Comparison of ENCODE assay signal across 25 mouse cellular contexts in the genomic region with DNA sequence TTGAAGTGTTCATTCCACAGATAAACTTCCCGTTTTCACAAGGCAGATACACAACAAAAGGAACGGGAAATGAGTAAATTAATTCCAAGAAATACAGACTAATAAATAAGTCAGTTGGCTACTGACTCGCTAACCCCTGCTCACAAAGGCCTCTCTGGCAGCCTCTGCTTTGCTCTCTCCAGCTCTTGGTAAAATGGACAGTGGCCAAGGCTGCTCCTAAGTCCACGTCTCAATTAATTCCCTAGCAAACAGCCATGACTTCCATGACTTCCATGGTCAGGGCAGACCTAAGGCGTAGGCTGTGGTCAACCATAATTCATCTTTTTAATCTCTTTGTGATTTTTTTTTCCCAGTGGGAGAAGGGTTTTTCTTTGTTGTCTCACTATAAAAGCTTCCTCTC. TPM values are rescaled to one million over a fixed set of nuclear protein-coding genes. Genes with fewer than 3 reads are reported as not detected.
DNase-seq lines count a peak whose midpoint lies in the region; ATAC-seq and TF ChIP-seq lines count a peak whose summit lies in the region.
"Had no signal": no experiment of that assay in that cellular context is flagged by ENCODE, and none has a peak within 500 bp of the region (broad histone marks: within the 10 kb centered on the region; RNA-seq: fewer than 3 reads in every experiment).

No protein-coding gene starts in this region.

- no peak overlapping the region for H3K4me2 ChIP-seq in hindbrain, postnatal 0 days (ENCODE audit: low read depth, low read length)
- H3K4me2 ChIP-seq in hindbrain, embryonic 11.5 days (replicated peaks; ENCODE audit: low read depth, low read length): no peak overlapping the region
- H3K4me2 ChIP-seq in midbrain, postnatal 0 days (ENCODE audit: low read depth, low read length, poor library complexity, severe bottlenecking): no peak overlapping the region
- H3K4me2 ChIP-seq in midbrain, embryonic 16.5 days (ENCODE audit: low read length): no peak overlapping the region
- H3K4me2 ChIP-seq in myocyte (ENCODE audit: low read depth): peak overlapping the region; percentile 0
- H3K4me2 ChIP-seq: embryonic facial prominence, embryonic 12.5 days had no signal

- H3K9me3 ChIP-seq in hindbrain, postnatal 0 days (ENCODE audit: low read length): no peaks in the 10 kb centered on the region
- no peaks in the 10 kb centered on the region for H3K9me3 ChIP-seq in hindbrain, embryonic 11.5 days (ENCODE audit: control insufficient read depth, low read length)
- H3K9me3 ChIP-seq in midbrain, postnatal 0 days (ENCODE audit: low read length): no peaks in the 10 kb centered on the region
- H3K9me3 ChIP-seq in midbrain, embryonic 16.5 days (replicated peaks; ENCODE audit: control insufficient read depth, low read length, poor library complexity, severe bottlenecking): no peaks in the 10 kb centered on the region
- H3K9me3 ChIP-seq: embryonic facial prominence, embryonic 12.5 days had no signal

- H3K79me2 ChIP-seq in myocyte (ENCODE audit: control insufficient read depth, insufficient read depth): no peaks in the 10 kb centered on the region

- H3K27me3 ChIP-seq in hindbrain, postnatal 0 days (ENCODE audit: insufficient read depth, low read length): no peaks in the 10 kb centered on the region
- H3K27me3 ChIP-seq in hindbrain, embryonic 11.5 days (ENCODE audit: control insufficient read depth, insufficient read depth, low read length): no peaks in the 10 kb centered on the region
- no peaks in the 10 kb centered on the region for H3K27me3 ChIP-seq in midbrain, postnatal 0 days (ENCODE audit: insufficient read depth, low read length)
- H3K27me3 ChIP-seq in midbrain, embryonic 16.5 days (ENCODE audit: control insufficient read depth, insufficient read depth, low read depth, low read length): no peaks in the 10 kb centered on the region
- no peaks in the 10 kb centered on the region for H3K27me3 ChIP-seq in myocyte (ENCODE audit: control insufficient read depth, insufficient read depth, insufficient read length)

- H3ac ChIP-seq in myocyte (ENCODE audit: control insufficient read depth, insufficient read length): no peak overlapping the region

- no peak for TF ChIP-seq CTCF in hindbrain, postnatal 0 days (IDR thresholded peaks at IDR 0.05; ENCODE audit: low read depth)
- no peak for TF ChIP-seq CTCF in midbrain, postnatal 0 days (IDR thresholded peaks at IDR 0.05)

- H3K4me1 ChIP-seq in hindbrain, postnatal 0 days (ENCODE audit: insufficient read depth, low read length): no peaks in the 10 kb centered on the region
- no peaks in the 10 kb centered on the region for H3K4me1 ChIP-seq in hindbrain, embryonic 11.5 days (replicated peaks; ENCODE audit: control insufficient read depth, insufficient read depth, low read length)
- H3K4me1 ChIP-seq in midbrain, postnatal 0 days (ENCODE audit: insufficient read depth, low read length): no peaks in the 10 kb centered on the region
- no peaks in the 10 kb centered on the region for H3K4me1 ChIP-seq in midbrain, embryonic 16.5 days (ENCODE audit: control insufficient read depth, insufficient read depth, low read length)
- H3K4me1 ChIP-seq: embryonic facial prominence, embryonic 12.5 days had no signal

- H3K9ac ChIP-seq in hindbrain, postnatal 0 days (replicated peaks; ENCODE audit: low read length): no peak overlapping the region
- no peak overlapping the region for H3K9ac ChIP-seq in hindbrain, embryonic 11.5 days (ENCODE audit: low read depth, low read length)
- H3K9ac ChIP-seq in midbrain, postnatal 0 days (replicated peaks; ENCODE audit: low read length, poor library complexity, severe bottlenecking): no peak overlapping the region
- H3K9ac ChIP-seq in midbrain, embryonic 16.5 days (ENCODE audit: low read depth, low read length): no peak overlapping the region
- H3K9ac ChIP-seq: embryonic facial prominence, embryonic 12.5 days; liver, postnatal 0 days had no signal

- TF ChIP-seq POLR2A in myocyte (IDR thresholded peaks at IDR 0.05; ENCODE audit: insufficient read length, low read depth): no peak

- H3K36me3 ChIP-seq in hindbrain, postnatal 0 days (ENCODE audit: insufficient read depth, low read length): no peaks in the 10 kb centered on the region
- no peaks in the 10 kb centered on the region for H3K36me3 ChIP-seq in hindbrain, embryonic 11.5 days (ENCODE audit: control insufficient read depth, insufficient read depth, low read length)
- H3K36me3 ChIP-seq in midbrain, postnatal 0 days (ENCODE audit: insufficient read depth, low read length): no peaks in the 10 kb centered on the region
- no peaks in the 10 kb centered on the region for H3K36me3 ChIP-seq in midbrain, embryonic 16.5 days (ENCODE audit: control insufficient read depth, insufficient read depth, low read length)
- H3K36me3 ChIP-seq in myocyte (ENCODE audit: control insufficient read depth, insufficient read depth): no peaks in the 10 kb centered on the region
- H3K36me3 ChIP-seq: embryonic facial prominence, embryonic 12.5 days had no signal

- no peak for ATAC-seq in hindbrain, postnatal 0 days
- no peak for ATAC-seq in hindbrain, embryonic 11.5 days (ENCODE audit: low FRiP score)
- no peak for ATAC-seq in midbrain, postnatal 0 days (ENCODE audit: low FRiP score)
- no peak for ATAC-seq in midbrain, embryonic 16.5 days
- ATAC-seq: forebrain, embryonic 16.5 days; hindbrain, embryonic 16.5 days; liver, postnatal 0 days had no signal

- no peak overlapping the region for H3K4me3 ChIP-seq in hindbrain, postnatal 0 days (ENCODE audit: low read length)
- no peak overlapping the region for H3K4me3 ChIP-seq in hindbrain, embryonic 11.5 days (ENCODE audit: low read depth, low read length)
- no peak overlapping the region for H3K4me3 ChIP-seq in midbrain, postnatal 0 days (ENCODE audit: low read depth, low read length)
- H3K4me3 ChIP-seq in midbrain, embryonic 16.5 days (ENCODE audit: low read depth, low read length): no peak overlapping the region
- no peak overlapping the region for H3K4me3 ChIP-seq in myocyte
- H3K4me3 ChIP-seq: embryonic facial prominence, embryonic 12.5 days; gastrocnemius, adult 2 months; heart, adult 2 months had no signal

- DNase-seq in adrenal gland, postnatal 14 days: peak; percentile 28
- no peak for DNase-seq in adrenal gland, postnatal 4 days (ENCODE audit: low spot score in 2 of 2)
- peak; percentile 38 for DNase-seq in hindbrain, postnatal 0 days (ENCODE audit: low spot score)
- no peak for DNase-seq in hindbrain, embryonic 11.5 days (ENCODE audit: low spot score)
- DNase-seq in midbrain, postnatal 0 days (ENCODE audit: low spot score): peak; percentile 24
- DNase-seq in spleen, postnatal 36 days (ENCODE audit: low spot score in 2 of 2): no peak
- DNase-seq: cerebellum, adult 18-20 months; gastrocnemius, adult 2 months; heart, postnatal 36 days; liver; liver, postnatal 0 days; lung, postnatal 14 days; thymus, adult 18-20 months had no signal

- H3K27ac ChIP-seq in hindbrain, postnatal 0 days: no peak overlapping the region
- no peak overlapping the region for H3K27ac ChIP-seq in hindbrain, embryonic 11.5 days (ENCODE audit: low read depth, low read length)
- no peak overlapping the region for H3K27ac ChIP-seq in midbrain, postnatal 0 days (ENCODE audit: low read depth, low read length)
- H3K27ac ChIP-seq in midbrain, embryonic 16.5 days (ENCODE audit: low read length): no peak overlapping the region
- H3K27ac ChIP-seq: embryonic facial prominence, embryonic 12.5 days; heart, adult 2 months had no signal

- 33% methylated on average over 5 of the region's 5 CpGs for WGBS in hindbrain, postnatal 0 days
- 63% methylated on average over 5 of the region's 5 CpGs for WGBS in hindbrain, embryonic 11.5 days
- 38% methylated on average over 5 of the region's 5 CpGs for WGBS in midbrain, postnatal 0 days
- 27% methylated on average over 5 of the region's 5 CpGs for WGBS in midbrain, embryonic 16.5 days

RNA-seq across cellular contexts. Expression of gene Fam71f2, which starts 8.6 kb away (rescaled TPM):
- 0.41 TPM in 1 of 2 replicates, not detected in the other for total RNA-seq in adrenal gland, postnatal 14 days (2021)
- under 1 TPM in 1 of 2 experiments, not detected in 1; 0.31 TPM for total RNA-seq in adrenal gland, postnatal 4 days (2021)
- total RNA-seq in hindbrain, postnatal 0 days (2014; rRNA removed): 0.79 and 2.1 TPM in 2 replicates
- 0.29 and 0.39 TPM in 2 replicates for polyA plus RNA-seq in hindbrain, postnatal 0 days (2015; fragmentation: Nextera tagmentation; extraction: Ambion mirVana)
- 1.0 TPM in 1 of 2 replicates, not detected in the other for polyA plus RNA-seq in hindbrain, embryonic 11.5 days (2014; fragmentation: Nextera tagmentation; extraction: Ambion mirVana)
- total RNA-seq in midbrain, postnatal 0 days (2014; rRNA removed): 0.44 and 0.52 TPM in 2 replicates
- 0.52 and 0.58 TPM in 2 replicates for polyA plus RNA-seq in midbrain, postnatal 0 days (2015; fragmentation: Nextera tagmentation; extraction: Ambion mirVana)
- polyA plus RNA-seq in midbrain, embryonic 16.5 days (2015; fragmentation: Nextera tagmentation; extraction: Ambion mirVana): 0.60 and 0.80 TPM in 2 replicates
- 0.47 TPM for polyA plus RNA-seq in myocyte (2012; fragmentation: generic; extraction: Trizol)
- total RNA-seq: heart, adult 2 months; neutrophil, adult 5-6 weeks had no signal

RNA-seq across cellular contexts. Expression of gene Hilpda, which starts 15.7 kb away (rescaled TPM):
- total RNA-seq in adrenal gland, postnatal 14 days (2021): 5.0 and 10.4 TPM in 2 replicates
- total RNA-seq in adrenal gland, postnatal 4 days (2021): 10 to 100 TPM; 11.7 TPM
- 26.5 and 35.8 TPM in 2 replicates for total RNA-seq in hindbrain, postnatal 0 days (2014; rRNA removed)
- polyA plus RNA-seq in hindbrain, postnatal 0 days (2015; fragmentation: Nextera tagmentation; extraction: Ambion mirVana): 23.3 and 25.6 TPM in 2 replicates
- polyA plus RNA-seq in hindbrain, embryonic 11.5 days (2014; fragmentation: Nextera tagmentation; extraction: Ambion mirVana): 35.9 and 37.8 TPM in 2 replicates
- 14.4 and 21.2 TPM in 2 replicates for total RNA-seq in midbrain, postnatal 0 days (2014; rRNA removed)
- 24.2 and 25.4 TPM in 2 replicates for polyA plus RNA-seq in midbrain, postnatal 0 days (2015; fragmentation: Nextera tagmentation; extraction: Ambion mirVana)
- 34.8 and 36.4 TPM in 2 replicates for polyA plus RNA-seq in midbrain, embryonic 16.5 days (2015; fragmentation: Nextera tagmentation; extraction: Ambion mirVana)
- 15.5 TPM for polyA plus RNA-seq in myocyte (2012; fragmentation: generic; extraction: Trizol)

RNA-seq across cellular contexts. Expression of gene Fam71f1, which starts 31.0 kb away (rescaled TPM):
- total RNA-seq in adrenal gland, postnatal 14 days (2021): not detected in 2 replicates
- total RNA-seq in adrenal gland, postnatal 4 days (2021): under 1 TPM in 1 of 2 experiments, not detected in 1; 0.22 TPM
- total RNA-seq in hindbrain, postnatal 0 days (2014; rRNA removed): not detected in 2 replicates
- 0.13 TPM in 1 of 2 replicates, not detected in the other for polyA plus RNA-seq in hindbrain, postnatal 0 days (2015; fragmentation: Nextera tagmentation; extraction: Ambion mirVana)
- polyA plus RNA-seq in hindbrain, embryonic 11.5 days (2014; fragmentation: Nextera tagmentation; extraction: Ambion mirVana): not detected in 2 replicates
- not detected in 2 replicates for total RNA-seq in midbrain, postnatal 0 days (2014; rRNA removed)
- not detected in 2 replicates for polyA plus RNA-seq in midbrain, postnatal 0 days (2015; fragmentation: Nextera tagmentation; extraction: Ambion mirVana)
- not detected in 2 replicates for polyA plus RNA-seq in midbrain, embryonic 16.5 days (2015; fragmentation: Nextera tagmentation; extraction: Ambion mirVana)
- 0.47 TPM for polyA plus RNA-seq in myocyte (2012; fragmentation: generic; extraction: Trizol)
- total RNA-seq: gastrocnemius, adult 2 months; heart, adult 2 months; heart, postnatal 36 days; layer of hippocampus, postnatal 25 days; left cerebral cortex, postnatal 25 days; megakaryocyte-erythroid progenitor cell, adult 5-6 weeks; neutrophil, adult 5-6 weeks had no signal
- polyA plus RNA-seq: cortical plate, adult 2 months; forebrain, embryonic 16.5 days; hindbrain, embryonic 16.5 days; liver, postnatal 0 days; stomach, embryonic 14.5 days had no signal

RNA-seq across cellular contexts. Expression of gene Calu, which starts 59.9 kb away (rescaled TPM):
- 165 and 171 TPM in 2 replicates for total RNA-seq in adrenal gland, postnatal 14 days (2021)
- 100 to 1,000 TPM; 194 to 202 TPM for total RNA-seq in adrenal gland, postnatal 4 days (2021)
- total RNA-seq in hindbrain, postnatal 0 days (2014; rRNA removed): 117 and 119 TPM in 2 replicates
- polyA plus RNA-seq in hindbrain, postnatal 0 days (2015; fragmentation: Nextera tagmentation; extraction: Ambion mirVana): 131 and 135 TPM in 2 replicates
- polyA plus RNA-seq in hindbrain, embryonic 11.5 days (2014; fragmentation: Nextera tagmentation; extraction: Ambion mirVana): 260 and 285 TPM in 2 replicates
- 124 and 142 TPM in 2 replicates for total RNA-seq in midbrain, postnatal 0 days (2014; rRNA removed)
- 124 and 131 TPM in 2 replicates for polyA plus RNA-seq in midbrain, postnatal 0 days (2015; fragmentation: Nextera tagmentation; extraction: Ambion mirVana)
- polyA plus RNA-seq in midbrain, embryonic 16.5 days (2015; fragmentation: Nextera tagmentation; extraction: Ambion mirVana): 160 and 163 TPM in 2 replicates
- 183 TPM for polyA plus RNA-seq in myocyte (2012; fragmentation: generic; extraction: Trizol)

Comparison
In these comparisons a context has a peak if more than half of its experiments do, and no peak if none do; other contexts are left out.
1. DNase-seq: peak in adrenal gland, postnatal 14 days (single experiment), hindbrain, postnatal 0 days (single experiment) and midbrain, postnatal 0 days (single experiment); none in adrenal gland, postnatal 4 days (0 of 2), hindbrain, embryonic 11.5 days (single experiment) and spleen, postnatal 36 days (0 of 2).